ENCODE assay signal across 8 mouse cellular contexts in genomic region chr7:109174949-109175669, GRCm38 (mm10). TPM values are rescaled to one million over a fixed set of nuclear protein-coding genes. Genes with fewer than 3 reads are reported as not detected.
DNase-seq lines count a peak whose midpoint lies in the region; ATAC-seq and TF ChIP-seq lines count a peak whose summit lies in the region.

Gene Lmo1, minus strand, starts transcription at chr7:109175207.

- H3K36me3 ChIP-seq in thymus, adult 2 months (ENCODE audit: control insufficient read depth, insufficient read depth, low read length) = no peaks in the 10 kb centered on the region
- H3K36me3 ChIP-seq in heart, adult 2 months (ENCODE audit: control insufficient read depth, insufficient read depth, low read length) = no peaks in the 10 kb centered on the region
- H3K36me3 ChIP-seq in kidney, embryonic 14.5 days (ENCODE audit: control insufficient read depth, insufficient read depth, low read length) = no peaks in the 10 kb centered on the region
- no peaks in the 10 kb centered on the region for H3K36me3 ChIP-seq in liver, embryonic 13.5 days

- TF ChIP-seq EP300 in heart, adult 2 months (IDR thresholded peaks at IDR 0.05; ENCODE audit: insufficient read depth, low read depth, low read length) = no peak

- TF ChIP-seq CTCF in thymus, adult 2 months (IDR thresholded peaks at IDR 0.05; ENCODE audit: borderline replicate concordance, control insufficient read depth, extremely low read depth, insufficient read depth, low read length, poor library complexity) = no peak
- TF ChIP-seq CTCF in heart, adult 2 months (IDR thresholded peaks at IDR 0.05) = no peak

- H3K9ac ChIP-seq in heart, adult 2 months (ENCODE audit: low read depth, low read length) = peak within 1 kb of the TSS; percentile 88
- H3K9ac ChIP-seq in kidney, embryonic 14.5 days (ENCODE audit: low read depth, low read length) = peak within 1 kb of the TSS; percentile 69
- peak within 1 kb of the TSS; percentile 6; the same call in 1 of the 2 replicates for H3K9ac ChIP-seq in liver, embryonic 13.5 days

- peak within 1 kb of the TSS; percentile 100 for H3K4me2 ChIP-seq in kidney, embryonic 14.5 days (replicated peaks; ENCODE audit: low read depth, low read length)
- peak within 1 kb of the TSS; percentile 64 for H3K4me2 ChIP-seq in liver, embryonic 13.5 days

- ATAC-seq in kidney, embryonic 14.5 days (ENCODE audit: low FRiP score, low TSS enrichment) = peak; percentile 83
- ATAC-seq in liver, embryonic 13.5 days (ENCODE audit: low read depth) = no peak

- peak within 1 kb of the TSS; percentile 13; the same call in 1 of the 2 replicates for H3K4me3 ChIP-seq in thymus, adult 2 months (ENCODE audit: control insufficient read depth, insufficient read depth, low read length)
- peak within 1 kb of the TSS; percentile 59 for H3K4me3 ChIP-seq in heart, adult 2 months
- peak within 1 kb of the TSS; percentile 65 for H3K4me3 ChIP-seq in kidney, embryonic 14.5 days (ENCODE audit: low read length)
- peak within 1 kb of the TSS; percentile 51 for H3K4me3 ChIP-seq in liver, embryonic 13.5 days (replicated peaks)

- intact Hi-C loops in heart, adult 2 months (cut with DNase I) = no loop called here

- H3K27me3 ChIP-seq in thymus, adult 2 months (ENCODE audit: control insufficient read depth, insufficient read depth, low read length) = peaks cover 3% of the 10 kb centered on the region; the same call in 1 of the 2 replicates
- no peaks in the 10 kb centered on the region; the same call in 1 of the 2 replicates for H3K27me3 ChIP-seq in heart, adult 2 months (ENCODE audit: control insufficient read depth, insufficient read depth, low read length)
- peaks cover 35% of the 10 kb centered on the region for H3K27me3 ChIP-seq in kidney, embryonic 14.5 days (ENCODE audit: control insufficient read depth, insufficient read depth, low read length)
- H3K27me3 ChIP-seq in liver, embryonic 13.5 days = peaks cover 71% of the 10 kb centered on the region

- no peak for TF ChIP-seq POLR2A in thymus, adult 2 months (IDR thresholded peaks at IDR 0.05; ENCODE audit: control insufficient read depth, extremely low read depth, insufficient read depth, low read length, poor library complexity)
- no peak for TF ChIP-seq POLR2A in heart, adult 2 months (IDR thresholded peaks at IDR 0.05; ENCODE audit: insufficient read depth, low read depth, low read length)

- no peaks in the 10 kb centered on the region for H3K9me3 ChIP-seq in kidney, embryonic 14.5 days (ENCODE audit: control insufficient read depth, low read length)
- H3K9me3 ChIP-seq in liver, embryonic 13.5 days (replicated peaks) = no peaks in the 10 kb centered on the region

- H3K27ac ChIP-seq in thymus, adult 2 months (ENCODE audit: control insufficient read depth, insufficient read depth, low read length) = no peak within 1 kb of the TSS
- peak within 1 kb of the TSS; percentile 57 for H3K27ac ChIP-seq in heart, adult 2 months
- H3K27ac ChIP-seq in kidney, embryonic 14.5 days (ENCODE audit: low read depth, low read length) = no peak within 1 kb of the TSS
- no peak within 1 kb of the TSS for H3K27ac ChIP-seq in liver, embryonic 13.5 days

- WGBS in thymus, adult 2 months = 5% methylated on average over 67 of the region's 67 CpGs
- under 1% methylated on average over 67 of the region's 67 CpGs for WGBS in heart, adult 2 months
- under 1% methylated on average over 58 of the region's 67 CpGs for WGBS in kidney, embryonic 14.5 days
- 1% methylated on average over 67 of the region's 67 CpGs for WGBS in liver, embryonic 13.5 days (ENCODE audit: insufficient replicate concordance)

- H3K79me2 ChIP-seq in heart, adult 2 months (replicated peaks; ENCODE audit: control insufficient read depth, insufficient read depth, low read length) = no peaks in the 10 kb centered on the region

- H3K4me1 ChIP-seq in thymus, adult 2 months (replicated peaks; ENCODE audit: control insufficient read depth, insufficient read depth, low read length) = no peaks in the 10 kb centered on the region
- H3K4me1 ChIP-seq in heart, adult 2 months (ENCODE audit: control insufficient read depth, insufficient read depth, low read length) = 0 out of 2 replicates have a peak, but pooled peaks cover 2% of the 10 kb centered on the region
- H3K4me1 ChIP-seq in kidney, embryonic 14.5 days (ENCODE audit: control insufficient read depth, insufficient read depth, low read length) = 0 out of 2 replicates have a peak, but pooled peaks cover 7% of the 10 kb centered on the region
- peaks cover 7% of the 10 kb centered on the region; the same call in 1 of the 2 replicates for H3K4me1 ChIP-seq in liver, embryonic 13.5 days (replicated peaks)

- DNase-seq in thymus, adult 2 months = no peak
- no peak for DNase-seq in thymus, postnatal 14 days
- peak; percentile 58 to 64 for DNase-seq in cerebellum, postnatal 14 days
- DNase-seq in heart, adult 2 months = peak; percentile 67 to 68
- DNase-seq in liver, embryonic 13.5 days = no peak
- peak; percentile 94 for DNase-seq in retina, postnatal 1 day
- no peak for DNase-seq in thymus, postnatal 25 days

RNA-seq across cellular contexts. Expression of gene Lmo1, which starts in this region (rescaled TPM):
- 6.3 and 6.7 TPM in 2 replicates for polyA plus RNA-seq in thymus, adult 2 months (2012; rRNA removed)
- 1 to 10 TPM; 2.0 to 2.8 TPM for total RNA-seq in heart, adult 2 months (2021)
- polyA plus RNA-seq in heart, adult 2 months (2012; rRNA removed) = 8.1 and 8.6 TPM in 2 replicates
- 7.2 and 7.9 TPM in 2 replicates for polyA plus RNA-seq in kidney, embryonic 14.5 days (2014; fragmentation: Nextera tagmentation; extraction: Ambion mirVana)
- polyA plus RNA-seq in liver, embryonic 13.5 days (2015; fragmentation: Nextera tagmentation; extraction: Ambion mirVana) = 0.79 and 1.0 TPM in 2 replicates

Comparison
In these comparisons a context has a peak if more than half of its experiments do, and no peak if none do; other contexts are left out.
1. DNase-seq: peak in cerebellum, postnatal 14 days (2 of 2), heart, adult 2 months (2 of 2) and retina, postnatal 1 day (single experiment); none in thymus, adult 2 months (single experiment), thymus, postnatal 14 days (single experiment), liver, embryonic 13.5 days (single experiment) and thymus, postnatal 25 days (single experiment).
2. H3K4me3 ChIP-seq: peak in every context shown above with its lines; median percentile 65 in kidney, embryonic 14.5 days; 59 in heart, adult 2 months; 51 in liver, embryonic 13.5 days; 13 in thymus, adult 2 months.
3. H3K9ac ChIP-seq: peak in every context shown above with its lines; median percentile 88 in heart, adult 2 months; 69 in kidney, embryonic 14.5 days; 6 in liver, embryonic 13.5 days.